ENCODE assay signal across 24 mouse cellular contexts in the genomic region with DNA sequence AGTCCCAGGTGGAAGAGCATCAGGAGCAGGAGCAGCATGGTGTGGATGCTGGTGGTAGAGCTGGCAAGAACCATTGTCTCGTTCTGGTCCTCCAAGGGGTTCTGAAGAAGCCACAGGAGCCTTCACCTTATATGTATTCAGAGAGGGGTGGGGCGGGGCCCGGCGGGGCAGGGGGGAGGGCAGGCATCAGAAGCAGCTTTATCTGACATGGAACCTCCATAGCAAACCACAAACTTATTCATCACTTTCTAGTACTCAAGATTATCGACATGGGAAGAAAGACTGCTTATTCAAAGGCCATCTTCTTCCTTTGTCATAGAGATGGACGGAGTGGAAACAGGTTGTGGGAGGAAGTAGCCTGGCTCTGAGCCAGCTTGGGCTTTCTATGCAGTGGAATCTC. TPM values are rescaled to one million over a fixed set of nuclear protein-coding genes. Genes with fewer than 3 reads are reported as not detected.
"Had no signal": no experiment of that assay in that cellular context is flagged by ENCODE, and none has a peak within 500 bp of the region (broad histone marks: within the 10 kb centered on the region; RNA-seq: fewer than 3 reads in every experiment).

Il3 (minus strand) TSS at position 101 of the 400 bp plus-strand sequence.

- H3K27ac ChIP-seq: neural tube, embryonic 13.5 days; neural tube, embryonic 15.5 days; stomach, embryonic 15.5 days; stomach, postnatal 0 days had no signal

- H3K9me3 ChIP-seq: neural tube, embryonic 13.5 days; neural tube, embryonic 15.5 days; stomach, embryonic 15.5 days had no signal

- H3K27me3 ChIP-seq: neural tube, embryonic 13.5 days; neural tube, embryonic 15.5 days; stomach, embryonic 15.5 days had no signal

- H3K36me3 ChIP-seq: neural tube, embryonic 13.5 days; neural tube, embryonic 15.5 days; stomach, embryonic 15.5 days had no signal

- H3K4me3 ChIP-seq: neural tube, embryonic 13.5 days; neural tube, embryonic 15.5 days; stomach, embryonic 15.5 days had no signal

- H3K9ac ChIP-seq: neural tube, embryonic 13.5 days; neural tube, embryonic 15.5 days; stomach, embryonic 15.5 days had no signal

- H3K4me1 ChIP-seq: neural tube, embryonic 13.5 days; neural tube, embryonic 15.5 days; stomach, embryonic 15.5 days had no signal

- DNase-seq: retina, postnatal 1 day; right cerebral cortex, adult 18-20 months; right cerebral cortex, postnatal 14 days; right cerebral cortex, postnatal 25 days; right cerebral cortex, postnatal 4 days; spleen, adult 18-20 months; thymus, adult 18-20 months; thymus, adult 2 months; thymus, postnatal 14 days; thymus, postnatal 25 days; thymus, postnatal 36 days; thymus, postnatal 4 days had no signal

RNA-seq across cellular contexts. Expression of gene Il3, which starts in this region (rescaled TPM):
- total RNA-seq: neutrophil, adult 5-6 weeks had no signal
- polyA plus RNA-seq: neural tube, embryonic 13.5 days; neural tube, embryonic 14.5 days; neural tube, embryonic 15.5 days; small intestine, adult 2 months; spleen, adult 2 months; stomach, embryonic 14.5 days; stomach, embryonic 15.5 days; stomach, embryonic 16.5 days; stomach, postnatal 0 days; testis, adult 2 months; thymus, adult 2 months; urinary bladder, adult 2 months had no signal
